Mouse (Mus musculus) midbrain, postnatal 0 days (tissue): ENCODE data around the gene Slc27a4. TPM values are rescaled to one million over a fixed set of nuclear protein-coding genes. Genes with fewer than 3 reads are reported as not detected.

ENCODE experiments used
- ATAC-seq: fragments of 200-750 bp; cut with Nextera tagmentation; 2 replicates; pipeline ENCODE4 v1.8.0; 2017; ENCODE audit warnings: moderate number of reproducible peaks, mild to moderate bottlenecking, moderate TSS enrichment, moderate library complexity; ENCODE audit not compliant: low FRiP score
- DNase-seq: peaks from one replicate; pipeline ENCODE4 v3.0.0-alpha.2; 2015; ENCODE audit warnings: low spot score
- H3K27ac ChIP-seq: fragments of 300-500 bp; sonication (generic); 2 replicates; pipeline ENCODE4 v1.5.1; 2014; ENCODE audit warnings: low read depth, mild to moderate bottlenecking, low read length, mixed read lengths
- H3K27me3 ChIP-seq: fragments of 300-500 bp; sonication (generic); 2 replicates; pipeline ENCODE4 v1.6.1; 2014; ENCODE audit warnings: low read length, control low read depth, mixed read lengths; ENCODE audit not compliant: insufficient read depth
- H3K36me3 ChIP-seq: fragments of 300-500 bp; sonication (generic); 2 replicates; pipeline ENCODE4 v1.6.1; 2014; ENCODE audit warnings: low read length, control low read depth, mixed read lengths; ENCODE audit not compliant: insufficient read depth
- H3K4me1 ChIP-seq: fragments of 300-500 bp; sonication (generic); 2 replicates; pipeline ENCODE4 v1.6.1; 2014; ENCODE audit warnings: mild to moderate bottlenecking, control low read depth, antibody characterized with exemption, low read length, mixed read lengths; ENCODE audit not compliant: insufficient read depth
- H3K4me2 ChIP-seq: fragments of 300-500 bp; sonication (generic); 2 replicates; pipeline ENCODE4 v1.6.1; 2014; ENCODE audit warnings: low read depth, mild to moderate bottlenecking, low read length, mixed read lengths; ENCODE audit not compliant: poor library complexity, severe bottlenecking
- H3K4me3 ChIP-seq: fragments of 300-500 bp; sonication (generic); 2 replicates; pipeline ENCODE4 v1.5.1; 2014; ENCODE audit warnings: low read depth, mild to moderate bottlenecking, low read length, moderate library complexity
- H3K9ac ChIP-seq: fragments of 300-500 bp; sonication (generic); replicated peaks from 2 replicates; pipeline ENCODE4 v1.6.1; 2014; ENCODE audit warnings: mild to moderate bottlenecking, low read length, moderate library complexity, mixed read lengths; ENCODE audit not compliant: poor library complexity, severe bottlenecking
- H3K9me3 ChIP-seq: fragments of 300-500 bp; sonication (generic); 2 replicates; pipeline ENCODE4 v1.6.1; 2016; ENCODE audit warnings: low read length, control low read depth
- CTCF ChIP-seq: IDR thresholded peaks from 2 replicates; pipeline ENCODE4 v1.5.1; 2016; ENCODE audit warnings: antibody characterized with exemption, mild to moderate bottlenecking
- WGBS: fragments of 180-500 bp; shearing (Covaris S2); extraction: QIAGEN DNeasy Blood & Tissue Kit; methylation state at CpG from one replicate; pipeline ENCODE4 v1.1.7; 2014; 5-methylcytosine and 5-hydroxymethylcytosine counted together
- polyA plus RNA-seq: library from polyadenylated mRNA; unstranded; fragments of >200 nt; fragmentation: Nextera tagmentation; extraction: Ambion mirVana; gene quantifications from 2 replicates; pipeline ENCODE4 v1.2.1, GENCODE M21; 2015
- total RNA-seq: library from RNA; depleted of rRNA; stranded (reverse); fragments of >200 nt; gene quantifications from 2 replicates; pipeline ENCODE4 v1.2.3, GENCODE M21; 2014

Slc27a4 gene
- total and polyA plus RNA-seq, 2 experiments from 2014 or later = 48.5 to 128 TPM

- H3K36me3 ChIP-seq = peaks cover 4% of the 10 kb centered on the region; the same call in 1 of the 2 replicates
- H3K9me3 ChIP-seq = no peaks in the 10 kb centered on the region
- peak overlapping the region; percentile 87 for H3K4me3 ChIP-seq
- H3K9ac ChIP-seq = peak overlapping the region; percentile 76
- peak overlapping the region; percentile 55; the same call in 1 of the 2 replicates for H3K27ac ChIP-seq
- ATAC-seq (no peak), DNase-seq (no peak)
- no peaks in the 10 kb centered on the region for H3K27me3 ChIP-seq
- TF ChIP-seq CTCF = no peak
- peaks cover 3% of the 10 kb centered on the region; the same call in 1 of the 2 replicates for H3K4me1 ChIP-seq
- 3% methylated on average over 12 of the region's 12 CpGs for WGBS
- peak overlapping the region; percentile 77 for H3K4me2 ChIP-seq
Observed at GRCm38 (mm10) chr2:29827709-29828024, 25.2 kb downstream of the Slc27a4 start.

DNA sequence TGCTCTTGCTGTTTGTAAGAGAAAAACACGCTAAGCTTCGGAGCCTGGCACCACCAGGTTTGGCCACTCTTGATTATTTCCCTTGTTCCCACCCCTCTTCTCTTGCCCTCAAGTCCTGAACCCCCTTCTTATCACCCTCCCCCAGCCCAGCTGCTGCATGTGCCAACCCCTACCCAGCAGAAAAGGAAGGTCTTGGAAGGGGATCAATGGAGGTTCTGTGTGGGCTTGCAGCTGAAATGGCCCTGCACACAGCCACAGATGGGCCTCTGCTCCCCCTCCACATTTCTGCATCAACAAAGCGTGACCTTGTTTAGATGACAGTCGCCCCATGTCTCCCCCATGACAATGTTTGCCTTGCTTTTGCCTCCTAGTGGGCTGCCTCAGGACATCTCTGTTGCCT lies 28.7 kb downstream of the Slc27a4 start:
- H3K36me3 ChIP-seq = peaks cover 4% of the 10 kb centered on the region; the same call in 1 of the 2 replicates
- DNase-seq (peak; percentile 33), ATAC-seq (no peak)
- no peak for TF ChIP-seq CTCF
- H3K27me3 ChIP-seq = no peaks in the 10 kb centered on the region
- no peak overlapping the region for H3K27ac ChIP-seq
- peaks cover 3% of the 10 kb centered on the region; the same call in 1 of the 2 replicates for H3K4me1 ChIP-seq
- no peak overlapping the region for H3K4me2 ChIP-seq
- H3K9ac ChIP-seq = no peak overlapping the region
- WGBS = 93% methylated on average over 4 of the region's 4 CpGs
- no peaks in the 10 kb centered on the region for H3K9me3 ChIP-seq
- H3K4me3 ChIP-seq = no peak overlapping the region

DNA sequence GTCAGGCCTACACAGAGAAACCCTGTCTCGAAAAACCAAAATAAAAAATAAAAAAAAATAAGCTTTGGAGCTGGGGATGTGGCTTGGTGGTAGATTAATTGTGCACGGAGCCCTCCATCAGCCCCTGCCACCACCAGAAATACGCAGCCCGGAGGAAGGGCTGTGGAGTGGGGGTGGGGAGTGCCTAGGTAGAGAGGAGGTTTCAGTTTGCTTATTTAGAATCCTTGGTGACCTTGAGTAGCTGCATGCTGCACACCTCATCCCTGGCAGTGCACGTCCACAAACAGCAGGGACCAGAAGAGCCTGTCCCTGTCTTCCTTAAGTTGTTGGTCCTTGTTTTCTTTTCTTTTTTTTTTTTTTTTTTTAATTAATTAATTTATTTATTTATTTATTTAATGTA lies 31.4 kb downstream of the Slc27a4 start:
- H3K4me1 ChIP-seq = no peaks in the 10 kb centered on the region
- no peak for ATAC-seq
- TF ChIP-seq CTCF = no peak
- H3K9me3 ChIP-seq = no peaks in the 10 kb centered on the region
- H3K4me2 ChIP-seq = no peak overlapping the region
- H3K9ac ChIP-seq = no peak overlapping the region
- peaks cover 9% of the 10 kb centered on the region; the same call in 1 of the 2 replicates for H3K36me3 ChIP-seq
- no peak overlapping the region for H3K27ac ChIP-seq
- H3K27me3 ChIP-seq = no peaks in the 10 kb centered on the region
- DNase-seq = no peak
- 93% methylated on average over 5 of the region's 5 CpGs for WGBS
- no peak overlapping the region for H3K4me3 ChIP-seq

DNA sequence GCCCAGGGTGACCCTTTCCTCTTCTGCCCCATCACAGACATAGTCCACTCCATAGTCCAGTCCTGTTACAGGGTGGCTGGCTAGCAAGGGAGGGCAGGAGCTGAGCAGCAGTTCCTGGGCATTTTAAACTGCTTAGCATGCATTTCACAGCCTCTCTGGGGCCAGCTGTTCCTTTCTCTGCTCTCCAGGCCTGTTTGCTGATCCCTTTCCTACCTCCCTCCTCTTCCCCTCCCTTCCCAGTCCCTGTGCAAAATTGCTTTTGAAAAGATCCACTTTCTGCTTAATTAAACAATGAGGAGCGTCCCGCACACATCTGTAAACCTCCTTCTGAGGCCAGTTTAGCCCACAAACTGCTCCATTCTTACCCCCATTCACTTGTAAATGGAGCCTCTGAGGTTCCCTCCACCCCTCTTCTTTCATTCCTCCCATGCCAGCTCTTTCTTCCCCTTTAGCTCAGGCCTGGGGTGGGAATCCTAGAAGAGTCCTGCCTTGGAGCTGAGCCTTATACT lies 33.0 kb downstream of the Slc27a4 start:
- H3K4me3 ChIP-seq = no peak overlapping the region
- H3K4me2 ChIP-seq = no peak overlapping the region
- H3K9me3 ChIP-seq = no peaks in the 10 kb centered on the region
- no peak for TF ChIP-seq CTCF
- DNase-seq = peak; percentile 41
- ATAC-seq = no peak
- peaks cover 9% of the 10 kb centered on the region; the same call in 1 of the 2 replicates for H3K36me3 ChIP-seq
- H3K4me1 ChIP-seq = no peaks in the 10 kb centered on the region
- no peak overlapping the region for H3K9ac ChIP-seq
- WGBS = 15% methylated on average over 2 of the region's 2 CpGs
- H3K27ac ChIP-seq = peak overlapping the region; percentile 32; the same call in 1 of the 2 replicates
- no peaks in the 10 kb centered on the region for H3K27me3 ChIP-seq

DNA sequence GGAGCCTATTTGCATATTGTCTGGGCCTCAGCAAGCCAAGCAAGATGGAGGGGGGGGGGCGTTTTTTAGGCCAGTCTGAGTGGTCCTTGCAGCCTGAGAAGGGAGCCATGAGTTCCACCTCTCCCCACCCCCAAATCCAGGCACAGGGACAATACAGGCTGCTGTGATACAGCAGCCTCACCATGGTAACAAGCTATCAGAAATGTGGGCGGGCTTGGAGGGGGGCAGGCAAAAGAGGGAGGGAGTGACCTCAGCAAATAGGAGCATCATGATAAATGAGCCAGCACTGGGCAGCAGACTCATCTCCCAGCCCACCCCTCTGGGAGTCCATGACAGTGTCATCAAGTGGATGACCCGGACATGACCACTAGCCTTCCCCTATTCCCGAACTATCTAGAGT lies 37.0 kb downstream of the Slc27a4 start:
- Histone ChIP-seq H3K27ac (no peak overlapping the region), H3K4me3 (no peak overlapping the region), H3K4me1 (no peaks in the 10 kb centered on the region), H3K9ac (no peak overlapping the region), H3K9me3 (no peaks in the 10 kb centered on the region), H3K4me2 (no peak overlapping the region), H3K36me3 (peaks cover 20% of the 10 kb centered on the region), H3K27me3 (no peaks in the 10 kb centered on the region)
- DNase-seq = peak; percentile 27
- no peak for TF ChIP-seq CTCF
- 18% methylated on average over 3 of the region's 4 CpGs for WGBS
- ATAC-seq = no peak

DNA sequence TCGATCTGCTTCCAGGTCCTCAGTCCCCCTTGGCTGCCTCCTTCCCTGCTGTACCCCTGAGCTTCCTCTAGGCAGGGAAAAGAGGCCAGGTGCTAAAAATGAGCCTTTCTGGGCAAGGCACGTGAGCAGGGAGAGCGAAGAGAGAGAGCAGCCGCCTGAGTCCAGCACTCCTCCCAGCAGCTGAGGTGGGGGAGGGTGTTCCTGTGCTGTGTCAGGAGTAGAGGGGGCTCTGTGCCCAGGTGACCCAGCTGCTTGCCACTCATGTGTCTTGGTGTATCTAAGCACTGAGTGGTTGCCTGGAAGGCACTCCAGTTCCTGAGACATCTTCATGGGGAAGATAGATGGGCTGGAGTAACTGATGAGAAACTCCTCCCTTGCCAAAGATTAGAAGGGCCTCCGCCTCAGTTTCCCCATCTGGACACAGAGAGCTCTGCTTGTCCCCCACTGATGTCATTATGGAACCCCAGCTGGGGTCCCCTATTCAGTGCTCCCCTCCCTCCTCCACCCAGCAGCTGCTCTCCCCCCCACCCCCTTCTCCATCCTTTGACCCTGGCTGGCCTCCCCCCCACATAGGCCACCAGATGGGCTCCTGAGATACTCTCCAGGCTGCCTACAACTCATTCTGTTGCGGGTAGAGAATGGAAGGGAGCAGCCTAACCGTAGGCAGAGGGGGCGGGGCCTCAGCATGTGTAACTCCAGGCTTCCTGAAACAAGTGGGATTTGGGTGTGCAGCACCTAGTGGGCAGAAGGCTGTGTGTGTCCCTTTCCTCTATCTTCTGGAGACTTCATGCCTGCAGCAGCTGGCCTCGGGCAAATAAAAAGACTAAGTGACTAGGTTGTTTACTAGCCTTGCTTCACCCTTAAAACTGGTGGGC lies 41.0 kb downstream of the Slc27a4 start:
- Histone ChIP-seq H3K4me3 (no peak overlapping the region), H3K9me3 (no peaks in the 10 kb centered on the region), H3K36me3 (peaks cover 15% of the 10 kb centered on the region), H3K27ac (no peak overlapping the region), H3K4me2 (no peak overlapping the region), H3K9ac (no peak overlapping the region), H3K4me1 (no peaks in the 10 kb centered on the region; the same call in 1 of the 2 replicates), H3K27me3 (no peaks in the 10 kb centered on the region)
- ATAC-seq = no peak
- TF ChIP-seq CTCF = 0 out of 2 replicates have a peak, but pooled peaks have one; percentile 6
- 20% methylated on average over 9 of the region's 9 CpGs for WGBS
- DNase-seq = no peak
